Mouse (Mus musculus) liver, adult 2 months (tissue): ENCODE measurements around the gene Daxx.

Experiments
- CTCF ChIP-seq: fragments of 200-500 bp; IDR thresholded peaks from 2 replicates; pipeline ENCODE4 v1.5.1; 2011; ENCODE audit warnings: low read depth, low read length, control low read depth
- POLR2A ChIP-seq: fragments of 200-500 bp; IDR thresholded peaks from 2 replicates; pipeline ENCODE4 v1.6.1; 2011; ENCODE audit warnings: low read length, control low read depth; ENCODE audit not compliant: insufficient read depth; ENCODE audit errors: extremely low read depth

DNA sequence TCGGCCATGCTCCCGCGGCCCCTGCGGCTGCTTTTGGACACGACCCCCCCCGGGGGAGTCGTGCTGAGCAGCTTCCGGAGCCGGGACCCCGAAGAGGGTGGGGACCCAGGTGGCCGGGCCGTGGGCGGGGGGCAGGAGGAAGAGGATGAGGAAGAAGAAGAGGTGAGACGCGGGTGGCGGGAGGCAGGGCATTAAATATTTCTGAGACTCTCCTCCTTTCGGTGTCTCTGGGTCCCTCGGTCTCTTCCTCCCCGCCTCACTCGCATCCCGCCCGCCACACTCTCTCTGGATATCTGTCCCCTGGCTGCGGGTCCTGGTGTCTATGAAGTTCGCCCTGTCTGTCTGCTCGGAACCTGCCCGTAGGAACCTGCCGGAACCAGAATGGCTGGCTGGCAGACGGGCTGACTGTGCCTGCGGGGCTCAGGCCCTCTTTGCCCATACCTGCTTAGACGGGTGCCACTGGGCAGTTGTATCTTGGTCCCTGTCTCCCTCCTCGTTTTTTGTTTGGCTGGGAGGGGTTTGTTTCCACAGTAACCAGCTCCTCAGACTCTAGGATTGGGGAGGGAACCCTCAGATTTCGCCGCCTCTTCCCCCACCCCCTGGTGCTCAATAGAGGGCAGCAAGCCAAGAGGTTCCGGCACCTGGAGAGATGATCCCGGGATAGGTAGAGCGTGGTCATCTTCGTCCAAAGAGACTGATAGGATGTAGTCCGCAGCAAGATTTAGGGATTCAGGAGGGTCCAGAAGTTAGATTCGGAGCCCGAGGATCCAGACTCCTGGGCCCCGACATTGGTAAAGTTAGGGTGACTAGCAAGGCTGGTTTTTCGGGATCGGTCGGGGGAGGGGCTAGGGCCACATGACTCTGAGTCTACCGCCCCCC lies 21.3 kb downstream of the Daxx start:
- TF ChIP-seq CTCF (no peak), POLR2A (no peak)
